Comparison of ENCODE assay signal across 7 mouse cellular contexts in the genomic region with DNA sequence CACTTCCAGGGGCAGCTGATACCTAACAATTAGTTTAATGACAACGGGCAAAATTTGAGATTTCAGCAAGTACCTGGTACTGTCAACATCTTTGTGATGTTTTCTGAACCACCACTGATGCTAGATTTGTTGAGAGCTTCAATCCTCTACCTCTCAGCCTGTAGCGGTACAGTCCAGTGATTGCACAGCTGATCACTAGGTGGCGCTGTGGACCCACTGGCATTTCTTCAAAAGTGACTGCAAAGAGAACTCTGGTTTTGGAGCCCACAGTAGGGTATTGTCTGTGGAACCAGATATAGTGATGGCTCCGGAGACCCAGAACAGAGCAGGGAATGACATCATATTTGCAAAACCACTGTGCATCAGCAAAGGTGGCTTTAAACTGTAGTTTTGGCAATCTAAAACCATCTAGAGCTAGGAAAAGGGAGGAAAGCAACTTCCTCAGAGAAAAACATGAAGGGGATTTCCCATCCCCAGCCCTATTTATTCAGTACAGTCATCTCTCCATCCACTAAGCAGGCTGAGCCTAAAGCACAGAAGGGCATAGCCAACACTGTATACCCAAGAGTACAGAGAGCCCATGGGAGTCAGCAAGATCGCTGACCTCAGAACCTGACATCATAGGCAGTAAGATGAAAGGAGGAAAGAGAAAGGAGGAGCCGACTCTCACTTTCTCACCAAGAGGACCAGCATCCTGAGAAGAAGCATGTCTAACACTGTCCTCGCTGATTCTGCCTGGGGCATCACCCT.
DNase-seq lines count a peak whose midpoint lies in the region; ATAC-seq and TF ChIP-seq lines count a peak whose summit lies in the region.

No protein-coding gene starts in this region.

- dilution Hi-C loops in CH12.LX (cut with MboI; ENCODE audit: extremely low pct_ligation_motif_present, extremely low pct_unique_long_range_greater_than_20kb, low sequenced_read_pairs), result no loop called here

- H3K79me2 ChIP-seq in C2C12 (ENCODE audit: control insufficient read depth, insufficient read depth) (no peaks in the 10 kb centered on the region), CH12.LX (replicated peaks; ENCODE audit: control insufficient read depth, extremely low read depth, insufficient read depth, poor library complexity, severe bottlenecking) (no peaks in the 10 kb centered on the region)

- peaks cover 9 to 42% of the 10 kb centered on the region in 2 experiments for H3K4me1 ChIP-seq in CH12.LX (ENCODE audit: control insufficient read depth in 1 of 2, insufficient read depth in 2 of 2)

- TF ChIP-seq POLR2A in CH12.LX (IDR thresholded peaks at IDR 0.05; ENCODE audit: low read depth, low read length), result no peak

- no peak overlapping the region for H3ac ChIP-seq in C2C12 (ENCODE audit: control insufficient read depth, insufficient read length, low read depth)

- peak; percentile 78 for ATAC-seq in granulocyte monocyte progenitor cell, adult 5-6 weeks (replicated peaks; ENCODE audit: poor library complexity, severe bottlenecking)

- H3K36me3 ChIP-seq in C2C12 (ENCODE audit: control insufficient read depth, insufficient read depth) (no peaks in the 10 kb centered on the region), CH12.LX (replicated peaks in 1 of 2; ENCODE audit: control insufficient read depth in 1 of 2, insufficient read depth in 1 of 2, low read length in 1 of 2) (no peaks in the 10 kb centered on the region)

- peak; percentile 66 for TF ChIP-seq CTCF in C2C12 (IDR thresholded peaks at IDR 0.05; ENCODE audit: control insufficient read depth, insufficient read depth, insufficient read length)
- peak; percentile 83 to 91 for TF ChIP-seq CTCF in CH12.LX (conservative IDR thresholded peaks at IDR 0.05 in 1 of 2, IDR thresholded peaks at IDR 0.05 in 1 of 2; ENCODE audit: low read depth in 2 of 2, low read length in 2 of 2)

- peak overlapping the region; percentile 51 for H3K4me2 ChIP-seq in CH12.LX (ENCODE audit: insufficient read depth, low read depth, poor library complexity, severe bottlenecking)

- DNase-seq in CH12.LX (ENCODE audit: extremely low read depth), result peak; percentile 87
- DNase-seq in cerebellum, adult 8-10 months, result peak; percentile 7
- peak; percentile 35 for DNase-seq in layer of hippocampus, adult 9-10 months (ENCODE audit: low spot score)
- peak; percentile 44 for DNase-seq in lung, postnatal 14 days
- DNase-seq in spleen, adult 18-20 months, result peak; percentile 18 to 49

- no peak overlapping the region for H3K27ac ChIP-seq in CH12.LX (ENCODE audit: insufficient read depth, low read depth)

- no peak overlapping the region for H3K4me3 ChIP-seq in C2C12 (ENCODE audit: insufficient read depth, poor library complexity, severe bottlenecking)
- peak overlapping the region in 1 of 3 experiments; percentile 35 for H3K4me3 ChIP-seq in CH12.LX (replicated peaks in 1 of 3; ENCODE audit: low read depth in 2 of 3, low read length in 2 of 3, poor library complexity in 1 of 3)

- peak; percentile 46 for TF ChIP-seq EP300 in CH12.LX (IDR thresholded peaks at IDR 0.05; ENCODE audit: low read length)

- in situ Hi-C loops in CH12.LX (cut with MboI; ENCODE audit: low pct_ligation_motif_present, low pct_unique_long_range_greater_than_20kb, low sequenced_read_pairs), result no loop called here

- peak; percentile 65 for TF ChIP-seq RAD21 in CH12.LX (IDR thresholded peaks at IDR 0.05; ENCODE audit: low read depth, low read length)

- no peaks in the 10 kb centered on the region for H3K79me3 ChIP-seq in C2C12 (ENCODE audit: low read depth)

- H3K9me3 ChIP-seq in CH12.LX (replicated peaks; ENCODE audit: low read length), result no peaks in the 10 kb centered on the region

- H3K9ac ChIP-seq in CH12.LX (ENCODE audit: insufficient read depth, low read depth), result no peak overlapping the region

- H3K27me3 ChIP-seq in C2C12 (ENCODE audit: control insufficient read depth, insufficient read depth, insufficient read length) (no peaks in the 10 kb centered on the region), CH12.LX (replicated peaks) (no peaks in the 10 kb centered on the region)

TF ChIP-seq in C2C12, 6 proteins besides CTCF, POLR2A, EP300 and RAD21:
- TF ChIP-seq MYOG (IDR thresholded peaks at IDR 0.05; ENCODE audit: control insufficient read depth, extremely low read depth, insufficient read length), result no peak
TF ChIP-seq in C2C12: peak in this region for 0.

TF ChIP-seq in CH12.LX, 34 proteins besides CTCF, POLR2A, EP300 and RAD21:
- TF ChIP-seq IRF4 (IDR thresholded peaks at IDR 0.05; ENCODE audit: low read depth, low read length) (0 out of 2 replicates have a peak, but pooled peaks have one; percentile 18), SMC3 (IDR thresholded peaks at IDR 0.05; ENCODE audit: low read depth, low read length) (peak; percentile 44), ETS1 (conservative IDR thresholded peaks at IDR 0.05; ENCODE audit: low read depth, low read length) (peak; percentile 29; the same call in 1 of the 2 replicates), HCFC1 (IDR thresholded peaks at IDR 0.05; ENCODE audit: low read depth, low read length) (no peak), RCOR1 (conservative IDR thresholded peaks at IDR 0.05; ENCODE audit: low read depth, low read length) (peak; percentile 73; the same call in 1 of the 2 replicates), JUN (IDR thresholded peaks at IDR 0.05; ENCODE audit: insufficient read depth, low read depth, low read length) (no peak), JUND (conservative IDR thresholded peaks at IDR 0.05; ENCODE audit: low read depth, low read length) (no peak), CHD2 (IDR thresholded peaks at IDR 0.05; ENCODE audit: low read length) (no peak), ELF1 (IDR thresholded peaks at IDR 0.05; ENCODE audit: low read depth, low read length) (no peak), MAZ (IDR thresholded peaks at IDR 0.05; ENCODE audit: low read depth, low read length) (no peak)

Comparison
In these comparisons a context has a peak if more than half of its experiments do, and no peak if none do; other contexts are left out.
1. DNase-seq: peak in every context shown above with its lines; median percentile 87 in CH12.LX; 44 in lung, postnatal 14 days; 35 in layer of hippocampus, adult 9-10 months; 34 in spleen, adult 18-20 months; 7 in cerebellum, adult 8-10 months.